Mouse (Mus musculus) heart, embryonic 10.5 days (tissue): ENCODE measurements around the gene Trpm6. TPM values are rescaled to one million over a fixed set of nuclear protein-coding genes. Genes with fewer than 3 reads are reported as not detected.

ENCODE experiments used
- DNase-seq: peaks from one replicate; pipeline ENCODE4 v3.0.0-alpha.2; 2017; ENCODE audit warnings: low spot score
- H3K27ac ChIP-seq: fragments of 300-500 bp; sonication (generic); 2 replicates; pipeline ENCODE4 v1.5.1; 2016; ENCODE audit warnings: mild to moderate bottlenecking
- H3K27me3 ChIP-seq: fragments of 300-500 bp; sonication (generic); 2 replicates; pipeline ENCODE4 v1.6.1; 2016; ENCODE audit warnings: mild to moderate bottlenecking; ENCODE audit not compliant: poor library complexity, insufficient read depth, severe bottlenecking
- H3K36me3 ChIP-seq: fragments of 300-500 bp; sonication (generic); 2 replicates; pipeline ENCODE4 v1.6.1; 2016; ENCODE audit warnings: mild to moderate bottlenecking, moderate library complexity
- H3K4me1 ChIP-seq: fragments of 300-500 bp; sonication (generic); 2 replicates; pipeline ENCODE4 v1.6.1; 2016; ENCODE audit warnings: mild to moderate bottlenecking
- H3K4me3 ChIP-seq: fragments of 300-500 bp; sonication (generic); 2 replicates; pipeline ENCODE4 v1.5.1; 2016; ENCODE audit warnings: mild to moderate bottlenecking, moderate library complexity
- H3K9me3 ChIP-seq: fragments of 300-500 bp; sonication (generic); 2 replicates; pipeline ENCODE4 v1.6.1; 2016; ENCODE audit warnings: mild to moderate bottlenecking, moderate library complexity
- WGBS: fragments of 180-500 bp; shearing (Covaris S2); methylation state at CpG from one replicate; pipeline ENCODE4 v1.1.7; 2016; 5-methylcytosine and 5-hydroxymethylcytosine counted together
- polyA plus RNA-seq: library from polyadenylated mRNA; unstranded; fragments of >200 nt; fragmentation: Nextera tagmentation; extraction: Ambion mirVana; gene quantifications from 2 replicates; pipeline ENCODE4 v1.2.1, GENCODE M21; 2016

Trpm6 gene
- polyA plus RNA-seq, 1 experiment from 2014 or later, result 0.11 TPM

DNA sequence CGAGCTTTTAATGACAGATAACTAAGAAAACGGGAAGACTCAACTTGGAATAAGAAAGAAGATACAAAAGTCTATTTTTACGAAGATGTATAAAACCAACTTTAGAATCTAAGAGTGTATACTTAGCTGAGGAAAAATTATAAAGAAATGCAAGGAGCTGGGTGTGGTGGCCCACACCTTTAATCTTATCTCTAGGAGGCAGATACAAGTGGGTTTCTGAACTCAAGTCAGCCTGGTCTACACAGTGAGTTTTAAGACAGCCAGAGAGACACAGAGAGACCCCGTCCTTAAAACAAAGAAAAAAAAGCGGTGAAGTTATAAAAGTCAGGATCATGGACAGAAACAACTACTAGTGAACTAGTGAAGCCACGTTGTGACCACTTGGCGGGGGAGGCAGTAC is 10.6 kb upstream of the Trpm6 start:
- Histone ChIP-seq H3K36me3 (no peaks in the 10 kb centered on the region), H3K9me3 (no peaks in the 10 kb centered on the region), H3K4me3 (no peak overlapping the region), H3K4me1 (no peaks in the 10 kb centered on the region), H3K27me3 (peaks cover 9% of the 10 kb centered on the region; the same call in 1 of the 2 replicates), H3K27ac (no peak overlapping the region)
- no peak for DNase-seq
- WGBS, result 79% methylated on average over 7 of the region's 7 CpGs

DNA sequence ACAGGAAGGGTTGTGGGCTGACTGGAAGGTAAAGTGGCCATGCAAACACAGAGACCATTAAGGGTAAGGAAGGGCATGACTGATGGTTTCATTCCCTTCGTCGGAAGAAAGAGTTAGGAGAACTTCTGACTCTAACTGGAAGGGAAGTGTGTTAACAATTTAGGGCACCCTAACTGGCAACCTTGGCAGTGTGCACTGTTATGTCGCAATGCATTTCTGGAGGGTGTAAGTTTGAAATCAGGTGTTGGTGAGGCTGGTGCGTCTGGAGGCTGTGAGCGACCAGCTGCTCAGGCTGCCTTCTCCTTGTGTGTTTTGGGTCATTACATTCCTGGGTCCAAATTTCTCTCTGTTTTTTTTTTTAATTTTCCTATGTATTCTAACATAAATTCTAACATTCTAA is 5.8 kb upstream of the Trpm6 start:
- Histone ChIP-seq H3K4me3 (no peak overlapping the region), H3K9me3 (no peaks in the 10 kb centered on the region), H3K4me1 (no peaks in the 10 kb centered on the region), H3K27me3 (0 out of 2 replicates have a peak, but pooled peaks cover 8% of the 10 kb centered on the region), H3K27ac (no peak overlapping the region), H3K36me3 (no peaks in the 10 kb centered on the region)
- no peak for DNase-seq
- WGBS, result 79% methylated on average over 5 of the region's 5 CpGs

DNA sequence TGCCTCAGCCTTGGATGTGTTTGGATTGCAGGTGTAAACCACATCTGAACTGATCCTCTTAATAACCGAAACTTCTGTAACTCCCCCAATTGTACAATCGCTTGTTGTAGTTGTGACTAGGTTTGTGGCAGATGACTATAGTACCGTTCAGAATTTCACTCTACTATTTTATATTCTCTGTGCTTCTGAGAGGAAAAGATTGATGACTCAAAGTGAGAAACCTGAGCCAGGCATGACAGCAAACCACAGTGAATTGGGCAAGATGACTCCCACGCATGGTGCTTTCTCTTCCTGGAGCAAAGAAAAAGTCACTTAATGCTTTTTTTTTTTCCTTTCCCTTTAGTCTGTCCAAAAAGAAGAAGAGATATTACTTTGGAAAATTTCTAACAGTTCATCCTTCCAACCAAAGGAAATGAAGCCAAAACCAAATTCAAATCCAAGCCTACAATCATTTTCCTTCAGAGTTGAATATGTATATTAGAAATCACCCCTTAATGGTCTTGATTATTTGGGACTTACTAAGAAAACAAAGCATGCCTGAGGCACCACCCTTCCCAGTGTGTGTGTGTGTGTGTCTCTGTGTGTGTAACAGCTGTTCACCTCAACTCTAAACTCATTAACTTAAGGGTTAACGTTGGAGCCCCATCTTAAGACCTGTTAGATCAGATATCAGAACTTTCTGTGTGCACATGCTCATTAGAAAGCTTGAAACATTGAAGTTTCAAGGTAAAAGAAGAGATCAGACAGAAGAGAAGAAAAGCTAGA is 3.0 kb upstream of the Trpm6 start:
- H3K4me1 ChIP-seq, result no peaks in the 10 kb centered on the region
- H3K9me3 ChIP-seq, result no peaks in the 10 kb centered on the region
- no peak overlapping the region for H3K4me3 ChIP-seq
- 87% methylated on average over 5 of the region's 5 CpGs for WGBS
- DNase-seq, result no peak
- no peak overlapping the region for H3K27ac ChIP-seq
- peaks cover 25% of the 10 kb centered on the region for H3K27me3 ChIP-seq
- no peaks in the 10 kb centered on the region for H3K36me3 ChIP-seq

DNA sequence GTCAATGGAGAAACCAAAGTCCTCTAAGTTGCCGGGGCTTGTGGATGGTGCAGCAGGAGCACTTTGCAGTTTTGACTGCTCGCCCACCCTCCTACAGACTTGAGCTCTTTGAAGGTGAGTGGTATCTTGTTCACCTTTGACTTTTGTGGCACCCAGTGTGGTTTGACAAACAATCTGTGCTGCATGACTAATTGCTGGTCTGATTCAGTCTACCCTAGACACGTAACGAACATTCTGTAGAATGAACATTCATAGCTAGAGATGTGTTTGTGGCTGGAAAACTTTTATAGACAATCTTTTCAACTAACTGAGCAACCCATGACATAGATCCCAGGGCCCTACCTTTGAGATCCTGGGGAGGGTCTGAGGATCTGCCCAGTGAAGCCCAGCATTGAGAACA is 2.4 kb upstream of the Trpm6 start:
- Histone ChIP-seq H3K36me3 (no peaks in the 10 kb centered on the region), H3K27ac (no peak overlapping the region), H3K9me3 (no peaks in the 10 kb centered on the region), H3K4me3 (no peak overlapping the region), H3K27me3 (peaks cover 25% of the 10 kb centered on the region), H3K4me1 (no peaks in the 10 kb centered on the region)
- 85% methylated on average over 4 of the region's 4 CpGs for WGBS
- DNase-seq, result no peak

DNA sequence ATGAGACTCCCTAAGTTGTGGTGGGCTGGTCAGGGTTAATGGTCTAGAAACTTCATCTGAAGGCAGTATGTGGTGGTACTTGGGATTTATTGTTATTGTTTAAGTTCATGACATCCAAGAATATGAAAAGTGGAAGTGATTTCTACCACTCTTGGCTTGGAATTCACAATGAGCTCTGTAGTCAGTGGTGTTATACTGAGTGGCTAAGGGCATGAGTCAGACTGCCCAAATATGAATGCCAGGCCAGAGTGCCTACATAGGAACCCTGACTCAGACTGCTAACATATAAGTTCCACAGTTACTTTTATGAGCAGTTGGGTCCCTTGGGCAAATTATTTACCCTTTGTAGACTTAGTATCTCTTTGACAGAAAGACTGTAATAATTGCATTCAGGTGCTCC is 7.4 kb downstream of the Trpm6 start:
- DNase-seq, result no peak
- H3K27me3 ChIP-seq, result no peaks in the 10 kb centered on the region
- peaks cover 9% of the 10 kb centered on the region for H3K4me1 ChIP-seq
- H3K36me3 ChIP-seq, result no peaks in the 10 kb centered on the region
- H3K27ac ChIP-seq, result no peak overlapping the region
- no peak overlapping the region for H3K4me3 ChIP-seq
- no peaks in the 10 kb centered on the region for H3K9me3 ChIP-seq

DNA sequence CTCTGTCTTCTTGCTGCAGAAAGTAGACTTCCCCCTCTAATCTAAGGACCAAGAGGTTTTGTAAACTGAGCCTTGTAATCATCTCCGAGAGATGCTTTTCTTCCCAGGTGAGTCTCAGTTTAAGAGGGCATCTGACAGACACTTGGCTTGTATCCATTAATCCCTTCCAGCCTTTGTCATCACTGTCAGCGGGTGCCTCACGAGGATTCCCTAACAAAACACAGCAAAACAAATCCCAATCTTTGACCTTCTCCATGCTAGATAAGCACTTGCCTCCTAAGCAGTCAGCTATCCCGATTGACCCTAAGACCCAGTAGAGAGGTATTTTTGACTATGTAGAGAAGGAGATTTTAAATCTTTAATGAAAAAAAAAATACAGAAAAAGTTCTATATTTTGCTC is 7.9 kb downstream of the Trpm6 start:
- Histone ChIP-seq H3K4me1 (peaks cover 9% of the 10 kb centered on the region), H3K9me3 (no peaks in the 10 kb centered on the region), H3K27ac (no peak overlapping the region), H3K36me3 (no peaks in the 10 kb centered on the region), H3K27me3 (no peaks in the 10 kb centered on the region), H3K4me3 (no peak overlapping the region)
- 23% methylated on average over 4 of the region's 4 CpGs for WGBS
- no peak for DNase-seq

DNA sequence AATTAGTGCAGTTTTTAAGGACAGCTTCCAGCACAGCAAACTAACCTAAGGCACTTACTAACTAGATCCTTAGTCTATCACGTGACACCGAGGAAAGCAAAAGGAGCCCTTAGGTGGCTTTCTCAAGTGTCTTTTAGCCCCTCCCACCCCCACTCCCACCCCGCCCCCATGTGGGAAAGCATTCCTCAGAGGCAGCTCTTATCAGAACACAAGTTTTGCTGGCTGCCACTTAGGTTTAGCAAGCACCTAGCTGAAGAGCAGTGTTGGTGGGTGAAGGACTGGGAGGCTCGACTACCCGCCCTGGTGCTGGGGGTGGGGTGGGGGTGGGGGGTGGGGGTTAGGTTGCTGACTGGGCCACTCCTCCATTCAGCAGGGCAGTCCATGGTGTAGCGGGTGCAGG is 8.5 kb downstream of the Trpm6 start:
- 8% methylated on average over 6 of the region's 6 CpGs for WGBS
- H3K27me3 ChIP-seq, result no peaks in the 10 kb centered on the region
- H3K27ac ChIP-seq, result no peak overlapping the region
- no peaks in the 10 kb centered on the region for H3K9me3 ChIP-seq
- peaks cover 9% of the 10 kb centered on the region for H3K4me1 ChIP-seq
- no peak for DNase-seq
- H3K4me3 ChIP-seq, result 0 out of 2 replicates have a peak overlapping the region, but pooled peaks have one; percentile 6
- H3K36me3 ChIP-seq, result no peaks in the 10 kb centered on the region

DNA sequence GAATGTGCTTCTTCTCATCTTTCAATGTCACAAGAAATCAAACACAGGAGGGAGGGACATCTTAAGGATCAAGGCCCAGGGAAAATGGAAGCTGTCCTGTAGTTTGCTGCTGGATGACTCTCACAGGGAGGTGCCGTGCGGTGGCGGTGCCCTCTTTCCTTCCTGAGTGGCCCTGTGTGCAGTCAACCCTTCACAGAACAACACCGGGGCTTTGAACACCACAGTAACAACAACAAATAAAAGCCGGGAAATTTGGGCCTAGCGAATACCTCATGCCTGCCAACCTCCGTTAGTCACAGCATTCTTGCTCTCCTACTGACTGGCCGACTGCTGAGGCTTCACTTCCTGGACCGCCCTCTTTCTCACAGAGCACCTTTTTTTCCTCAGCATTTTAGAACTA is 9.1 kb downstream of the Trpm6 start:
- peaks cover 9% of the 10 kb centered on the region for H3K4me1 ChIP-seq
- 35% methylated on average over 9 of the region's 9 CpGs for WGBS
- no peaks in the 10 kb centered on the region for H3K9me3 ChIP-seq
- H3K27me3 ChIP-seq, result no peaks in the 10 kb centered on the region
- no peaks in the 10 kb centered on the region for H3K36me3 ChIP-seq
- DNase-seq, result no peak
- H3K27ac ChIP-seq, result no peak overlapping the region
- 0 out of 2 replicates have a peak overlapping the region, but pooled peaks have one; percentile 6 for H3K4me3 ChIP-seq

DNA sequence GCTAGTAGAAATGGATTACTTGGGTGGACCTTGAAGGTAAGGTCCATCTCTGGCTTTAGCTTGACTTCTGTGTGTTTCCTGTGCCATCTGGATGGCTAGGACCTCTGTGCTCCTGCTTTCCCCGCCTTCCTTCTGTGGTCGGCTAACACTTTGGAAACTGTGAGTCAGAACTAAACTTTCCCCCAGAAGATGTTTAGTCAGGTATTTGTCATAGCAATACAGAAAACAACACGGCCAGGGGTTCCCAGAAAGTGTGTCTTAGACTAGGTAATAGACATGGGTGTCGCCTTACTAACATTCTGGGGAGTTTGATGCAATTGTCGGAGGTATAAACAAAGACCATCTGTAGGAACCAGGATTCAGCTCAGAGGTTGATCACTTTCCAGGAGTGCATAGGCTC is 16.6 kb downstream of the Trpm6 start:
- H3K4me3 ChIP-seq, result no peak overlapping the region
- no peaks in the 10 kb centered on the region for H3K36me3 ChIP-seq
- no peaks in the 10 kb centered on the region for H3K9me3 ChIP-seq
- DNase-seq, result no peak
- H3K27ac ChIP-seq, result no peak overlapping the region
- H3K4me1 ChIP-seq, result no peaks in the 10 kb centered on the region
- WGBS, result 78% methylated on average over 5 of the region's 5 CpGs
- H3K27me3 ChIP-seq, result no peaks in the 10 kb centered on the region

DNA sequence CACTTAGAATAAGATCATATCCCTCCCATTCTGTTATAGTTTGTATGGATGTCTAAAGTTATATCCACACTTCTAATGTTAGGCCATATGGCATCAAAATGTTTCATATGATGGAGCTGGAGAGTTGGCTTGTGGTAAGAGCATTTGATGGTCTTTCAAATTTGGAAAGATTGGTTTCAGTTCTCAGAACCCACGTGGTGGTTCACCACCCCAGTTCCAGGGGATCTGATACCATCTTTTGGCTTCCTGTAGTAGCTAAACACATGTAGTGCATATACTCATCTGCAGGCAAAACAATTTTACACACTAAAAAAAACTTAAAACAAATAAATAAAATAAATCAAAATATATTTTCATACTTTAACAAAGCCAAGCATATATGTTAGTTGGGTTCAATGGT is 21.3 kb downstream of the Trpm6 start:
- Histone ChIP-seq H3K4me3 (no peak overlapping the region), H3K36me3 (no peaks in the 10 kb centered on the region), H3K27ac (no peak overlapping the region), H3K27me3 (no peaks in the 10 kb centered on the region), H3K4me1 (no peaks in the 10 kb centered on the region), H3K9me3 (no peaks in the 10 kb centered on the region)
- 59% methylated on average over 1 of the region's 1 CpGs for WGBS
- DNase-seq, result no peak

DNA sequence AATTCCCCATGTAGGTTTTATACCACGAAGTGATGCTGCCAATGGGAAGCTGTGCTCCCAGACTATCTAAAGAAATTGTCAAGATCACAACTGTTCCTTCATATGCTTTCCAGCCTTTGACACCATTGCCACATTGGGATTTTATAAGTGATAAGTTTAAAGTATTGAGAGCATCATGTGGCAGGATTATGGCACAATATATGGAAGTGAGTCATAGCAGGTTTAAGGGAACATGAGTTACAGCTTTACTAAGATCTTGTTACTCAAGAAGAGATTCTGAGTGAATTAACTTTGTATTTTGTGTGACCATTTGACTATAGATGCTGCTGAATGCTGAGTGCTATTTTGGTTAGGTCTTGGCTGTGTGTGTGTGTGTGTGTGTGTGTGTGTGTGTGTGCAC is 21.8 kb downstream of the Trpm6 start:
- Histone ChIP-seq H3K27me3 (no peaks in the 10 kb centered on the region), H3K9me3 (no peaks in the 10 kb centered on the region), H3K27ac (no peak overlapping the region), H3K4me3 (no peak overlapping the region), H3K36me3 (no peaks in the 10 kb centered on the region), H3K4me1 (no peaks in the 10 kb centered on the region)
- 73% methylated on average over 1 of the region's 1 CpGs for WGBS
- DNase-seq, result no peak

DNA sequence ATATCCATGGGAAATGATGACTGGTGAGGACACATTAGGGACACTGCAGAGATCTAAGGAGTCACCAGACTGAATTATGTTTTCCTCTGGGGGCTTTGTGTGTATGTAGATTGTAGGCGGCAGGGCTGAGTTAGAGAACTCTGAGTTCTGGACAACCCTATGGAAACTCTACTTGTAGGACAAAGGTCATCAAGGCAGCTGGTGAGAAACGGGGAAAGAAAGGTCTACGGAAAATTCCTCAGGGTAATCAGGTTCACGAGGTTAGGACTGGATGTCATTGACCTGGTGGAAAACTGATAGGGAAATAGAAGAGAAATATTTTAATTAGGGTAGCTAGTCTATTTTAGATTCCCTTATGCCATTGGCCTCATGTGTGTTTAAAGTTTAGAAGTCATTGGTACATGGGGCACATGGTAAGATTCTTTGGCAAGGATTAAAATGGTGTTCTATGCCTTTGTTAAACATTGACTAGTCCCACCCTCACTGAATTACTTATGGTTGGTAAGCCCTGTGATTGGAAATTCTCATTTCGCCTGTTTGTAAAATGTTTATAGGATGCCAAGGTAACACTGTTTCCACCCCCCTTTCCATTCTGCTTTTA is 23.2 kb downstream of the Trpm6 start:
- no peak overlapping the region for H3K4me3 ChIP-seq
- no peak overlapping the region for H3K27ac ChIP-seq
- DNase-seq, result no peak
- H3K27me3 ChIP-seq, result no peaks in the 10 kb centered on the region
- H3K4me1 ChIP-seq, result no peaks in the 10 kb centered on the region
- WGBS, result 75% methylated on average over 5 of the region's 5 CpGs
- no peaks in the 10 kb centered on the region for H3K36me3 ChIP-seq
- no peaks in the 10 kb centered on the region for H3K9me3 ChIP-seq

DNA sequence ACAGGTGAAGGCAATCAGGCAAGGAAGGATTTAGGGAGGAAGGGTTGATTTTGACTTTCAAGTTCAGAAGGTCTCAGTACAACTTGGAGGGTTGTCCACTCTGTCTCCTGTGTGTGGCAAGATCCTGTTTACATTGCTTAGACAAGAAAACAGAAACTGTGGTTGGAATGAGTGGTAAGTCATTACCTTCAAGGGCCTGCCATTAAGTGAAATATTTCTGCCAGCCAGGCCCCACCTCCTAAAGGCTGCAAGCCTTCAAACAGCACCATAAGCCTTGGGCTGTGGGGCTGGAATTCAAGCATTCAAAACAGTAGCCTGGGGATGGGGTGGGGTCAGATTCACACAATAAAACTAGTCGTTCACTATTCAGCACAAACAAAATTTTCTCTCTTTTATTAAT is 24.3 kb downstream of the Trpm6 start:
- DNase-seq, result no peak
- no peaks in the 10 kb centered on the region for H3K4me1 ChIP-seq
- H3K36me3 ChIP-seq, result no peaks in the 10 kb centered on the region
- H3K4me3 ChIP-seq, result no peak overlapping the region
- H3K27ac ChIP-seq, result no peak overlapping the region
- 65% methylated on average over 1 of the region's 1 CpGs for WGBS
- H3K27me3 ChIP-seq, result no peaks in the 10 kb centered on the region
- no peaks in the 10 kb centered on the region for H3K9me3 ChIP-seq

DNA sequence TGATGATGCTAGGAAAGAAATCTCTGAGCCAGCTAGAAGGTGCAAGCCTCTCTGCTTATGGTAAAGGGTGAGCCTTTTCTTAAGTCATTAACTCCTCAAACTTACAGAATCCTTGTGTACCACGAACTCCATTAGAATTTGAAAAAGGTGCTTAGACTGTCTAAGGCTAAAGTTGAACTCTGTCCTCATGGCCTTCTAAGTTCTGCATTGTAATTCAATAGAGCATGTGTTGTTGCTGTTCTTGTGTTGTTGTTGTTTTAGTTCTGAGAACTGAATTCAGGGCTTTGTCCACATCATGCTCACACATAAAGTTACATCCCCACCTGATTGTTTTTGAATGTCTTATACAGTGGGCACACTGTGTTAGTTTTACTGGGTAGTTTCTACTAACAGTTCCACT is 49.9 kb downstream of the Trpm6 start:
- H3K36me3 ChIP-seq, result no peaks in the 10 kb centered on the region
- no peaks in the 10 kb centered on the region for H3K9me3 ChIP-seq
- no peak overlapping the region for H3K27ac ChIP-seq
- 72% methylated on average over 1 of the region's 1 CpGs for WGBS
- H3K4me1 ChIP-seq, result no peaks in the 10 kb centered on the region
- DNase-seq, result no peak
- no peak overlapping the region for H3K4me3 ChIP-seq
- no peaks in the 10 kb centered on the region for H3K27me3 ChIP-seq
